Mouse (Mus musculus) hematopoietic multipotent progenitor cell, adult 10-12 weeks (in vitro differentiated cells): ENCODE measurements around the gene Bex6. TPM values are rescaled to one million over a fixed set of nuclear protein-coding genes. Genes with fewer than 3 reads are reported as not detected.

Source experiments
- polyA plus RNA-seq: library from polyadenylated mRNA; stranded (reverse); fragments of >175 nt; gene quantifications from 2 replicates; pipeline ENCODE4 v1.2.3, GENCODE M21; 2012; ENCODE audit warnings: low replicate concordance

Bex6 gene
- 0.53 and 0.64 TPM in 2 replicates for polyA plus RNA-seq

DNA sequence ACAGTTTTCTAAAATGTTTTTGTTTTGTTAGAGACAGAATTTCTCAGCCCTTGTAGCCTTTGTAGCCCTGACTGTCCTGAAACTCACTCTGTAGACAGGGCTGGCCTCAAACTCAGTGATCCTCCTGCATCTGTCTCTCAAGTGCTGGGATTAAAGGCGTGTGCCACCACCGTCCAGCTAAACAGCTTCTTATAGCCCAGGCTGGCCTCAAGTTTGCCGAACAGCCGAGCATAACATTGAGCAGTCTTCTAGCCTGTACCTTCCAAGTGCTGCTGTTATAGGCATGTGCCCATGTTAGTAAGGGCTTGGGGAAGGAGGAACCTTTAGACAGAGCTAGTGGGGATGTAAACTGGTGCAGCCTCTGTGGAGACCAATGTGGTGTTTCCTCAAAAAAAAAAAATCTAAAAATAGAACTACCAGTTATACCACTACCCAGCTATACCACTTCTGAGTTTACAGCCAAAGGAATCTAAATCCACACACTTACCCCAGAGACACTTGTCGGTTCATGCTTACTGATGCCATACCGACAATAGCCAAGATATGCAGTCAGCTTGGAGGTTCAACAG, at the start of gene Bex6:
Gene Bex6 (plus strand): TSS at position 491 of the 569 bp plus-strand sequence.

DNA sequence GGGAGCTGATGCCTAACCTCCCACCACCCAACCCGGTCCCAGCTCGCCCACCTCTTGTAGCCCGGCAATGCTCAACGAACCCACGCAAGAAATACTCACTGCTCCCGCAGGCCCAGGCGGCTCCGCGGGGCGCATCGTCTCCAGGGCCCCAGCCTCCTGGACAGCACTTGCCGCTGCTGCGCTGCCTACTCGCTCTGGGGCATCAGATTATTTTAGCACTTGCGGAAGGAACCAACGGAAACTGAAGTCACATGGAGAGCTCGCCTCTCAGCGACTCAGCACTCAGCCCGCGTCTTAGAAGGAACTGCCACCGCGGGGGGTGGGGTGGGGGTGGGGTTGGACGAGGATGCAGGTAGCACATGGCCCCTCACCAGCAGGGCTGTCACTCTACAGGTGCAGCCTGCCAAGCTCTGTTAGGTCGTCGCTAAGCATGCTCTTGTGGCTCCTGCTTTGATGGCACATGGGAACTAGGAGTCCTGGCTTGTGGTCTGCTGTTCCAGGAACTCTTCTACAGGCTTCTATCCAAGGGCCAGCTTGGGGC, 14.3 kb upstream of the Bex6 start, which contains the start of gene Nrros:
Gene Nrros (minus strand): TSS at position 314 of the 541 bp plus-strand sequence.

Other genes with a start within 250 kb of the Bex6 start
- gene Pigz, start 246.0 kb upstream of the Bex6 start, polyA plus RNA-seq: 0.84 and 2.6 TPM in 2 replicates
- gene 0610012G03Rik, start 231.3 kb upstream of the Bex6 start, polyA plus RNA-seq: 37.0 and 78.6 TPM in 2 replicates
- gene Ncbp2, start 231.3 kb upstream of the Bex6 start, polyA plus RNA-seq: 27.5 and 34.0 TPM in 2 replicates
- 3.4 and 3.7 TPM in 2 replicates for gene Senp5, start 176.5 kb upstream of the Bex6 start, polyA plus RNA-seq
- 40.5 and 94.6 TPM in 2 replicates for gene Pak2, start 100.5 kb upstream of the Bex6 start, polyA plus RNA-seq
- gene Pigx, start 80.1 kb upstream of the Bex6 start, polyA plus RNA-seq: 33.5 and 70.6 TPM in 2 replicates
- 4.6 and 10.7 TPM in 2 replicates for gene Cep19, start 80.0 kb upstream of the Bex6 start, polyA plus RNA-seq
- gene Nrros, start 14.2 kb upstream of the Bex6 start, polyA plus RNA-seq: 175 and 488 TPM in 2 replicates
- 2.9 and 4.5 TPM in 2 replicates for gene Fbxo45, start 67.3 kb downstream of the Bex6 start, polyA plus RNA-seq
- gene Wdr53, start 67.4 kb downstream of the Bex6 start, polyA plus RNA-seq: 8.7 and 11.7 TPM in 2 replicates
- gene Smco1, start 91.6 kb downstream of the Bex6 start, polyA plus RNA-seq: not detected in 2 replicates
- gene Rnf168, start 97.6 kb downstream of the Bex6 start, polyA plus RNA-seq: 7.9 and 9.9 TPM in 2 replicates
- 9.1 and 13.5 TPM in 2 replicates for gene Ubxn7, start 152.4 kb downstream of the Bex6 start, polyA plus RNA-seq
- gene Tm4sf19, start 220.7 kb downstream of the Bex6 start, polyA plus RNA-seq: not detected in 2 replicates
- gene Tctex1d2, start 239.9 kb downstream of the Bex6 start, polyA plus RNA-seq: 0.52 and 1.8 TPM in 2 replicates